Mouse (Mus musculus): Measurements from ENCODE around the gene Mex3a.

Gene Mex3a

DNA sequence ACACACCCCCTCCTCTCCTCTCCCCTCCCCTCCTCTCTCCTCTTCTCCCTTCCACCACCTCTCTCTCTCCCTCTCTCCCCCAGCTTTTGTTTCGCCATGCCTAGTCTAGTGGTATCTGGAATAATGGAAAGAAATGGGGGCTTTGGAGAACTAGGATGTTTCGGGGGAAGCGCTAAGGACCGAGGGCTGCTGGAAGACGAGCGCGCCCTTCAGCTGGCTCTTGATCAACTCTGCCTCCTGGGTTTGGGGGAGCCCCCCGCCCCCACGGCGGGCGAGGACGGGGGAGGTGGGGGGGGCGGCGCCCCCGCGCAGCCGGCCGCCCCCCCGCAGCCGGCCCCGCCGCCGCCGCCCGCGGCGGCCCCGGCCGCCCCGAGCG, at the start of gene Mex3a:
Mex3a (plus strand) TSS at position 97 of the 376 bp plus-strand sequence.
- no peak for DNase-seq

DNA sequence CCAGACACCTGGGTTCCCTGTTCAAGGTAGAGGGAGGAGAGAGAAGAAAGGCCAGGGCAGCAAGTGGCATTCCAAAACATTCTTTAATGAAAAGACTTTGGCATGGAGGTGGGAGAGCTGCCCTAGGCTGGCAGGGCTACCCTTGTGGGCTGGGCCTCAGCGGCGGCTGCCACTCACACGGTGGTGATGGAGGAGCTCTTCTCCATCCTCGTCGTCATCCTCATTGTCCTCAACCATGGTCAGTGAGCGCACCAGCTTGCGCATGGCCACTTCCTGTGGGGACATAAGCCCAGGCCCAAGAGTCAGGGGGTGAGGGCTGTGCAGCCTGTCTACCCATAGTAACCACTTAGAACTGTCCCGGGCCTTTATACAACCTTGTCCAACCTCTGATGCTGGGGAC, 49.1 kb upstream of the Mex3a start:
- no peak for DNase-seq

- peak; percentile 78 to 83 for DNase-seq
Observed at GRCm38 (mm10) chr3:88483621-88484020, 48.6 kb upstream of the Mex3a start.

DNA sequence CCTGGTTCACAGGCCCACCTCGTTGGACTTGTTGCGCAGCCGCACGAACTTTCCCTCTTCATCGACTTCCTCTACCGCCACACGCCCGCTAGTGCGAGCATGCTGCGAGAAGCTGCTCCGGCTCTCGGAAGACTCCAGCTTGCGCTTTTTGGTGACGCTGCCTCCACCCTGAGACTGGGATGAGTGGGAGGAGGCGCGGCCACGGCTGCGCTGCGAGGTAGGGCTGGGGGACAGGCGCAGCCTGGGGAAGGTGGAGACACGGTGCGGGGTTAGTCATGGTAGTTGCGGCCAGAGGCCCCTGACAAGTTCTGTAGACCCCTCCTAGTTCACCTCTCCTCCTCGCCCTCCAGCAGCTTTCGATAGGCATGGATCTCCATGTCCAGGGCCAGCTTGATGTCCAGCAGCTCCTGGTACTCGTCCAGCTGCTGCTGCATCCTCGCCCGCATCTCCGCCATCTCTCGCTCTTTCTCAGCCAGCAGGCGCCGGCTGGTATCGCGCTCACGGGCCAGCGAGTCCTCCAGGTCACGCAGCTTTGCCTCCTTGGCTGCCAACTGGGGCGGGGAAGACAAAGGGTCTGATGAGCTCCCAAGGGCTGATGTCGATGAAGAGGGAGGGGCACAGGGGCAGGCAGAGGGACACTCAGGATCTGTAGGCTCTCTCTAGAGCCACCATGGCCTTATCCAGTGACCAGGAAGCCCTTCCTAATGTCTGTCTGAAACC, 47.4 kb upstream of the Mex3a start:
- peak in 1 of 2 experiments; percentile 5 for DNase-seq

DNA sequence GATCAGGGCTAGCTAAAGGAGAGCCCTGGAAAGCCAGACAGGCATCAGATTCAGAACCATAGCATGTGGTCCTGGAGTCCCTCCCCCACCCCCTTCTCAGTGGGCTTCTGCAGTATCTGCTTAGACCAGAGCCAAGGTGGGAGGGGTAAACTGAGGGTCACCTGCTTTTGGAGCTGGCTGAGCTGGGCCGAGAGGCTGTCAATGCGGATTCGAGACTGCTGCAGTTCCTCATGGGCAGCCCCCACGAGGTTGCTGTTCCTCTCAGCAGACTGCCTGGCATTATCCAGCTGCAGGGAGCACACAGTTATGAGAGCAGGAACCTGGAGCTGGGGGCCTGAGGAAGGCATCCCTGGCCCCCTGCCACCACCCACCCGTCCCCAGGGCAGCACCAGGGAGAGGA, 46.2 kb upstream of the Mex3a start:
- DNase-seq, result no peak

- DNase-seq, result no peak
Observed at GRCm38 (mm10) chr3:88486887-88487286, 45.3 kb upstream of the Mex3a start.

GRCm38 (mm10) chr3:88487396-88487795, 44.8 kb upstream of the Mex3a start:
- DNase-seq, result no peak

GRCm38 (mm10) chr3:88493706-88494582, 38.3 kb upstream of the Mex3a start:
- DNase-seq, result no peak

DNA sequence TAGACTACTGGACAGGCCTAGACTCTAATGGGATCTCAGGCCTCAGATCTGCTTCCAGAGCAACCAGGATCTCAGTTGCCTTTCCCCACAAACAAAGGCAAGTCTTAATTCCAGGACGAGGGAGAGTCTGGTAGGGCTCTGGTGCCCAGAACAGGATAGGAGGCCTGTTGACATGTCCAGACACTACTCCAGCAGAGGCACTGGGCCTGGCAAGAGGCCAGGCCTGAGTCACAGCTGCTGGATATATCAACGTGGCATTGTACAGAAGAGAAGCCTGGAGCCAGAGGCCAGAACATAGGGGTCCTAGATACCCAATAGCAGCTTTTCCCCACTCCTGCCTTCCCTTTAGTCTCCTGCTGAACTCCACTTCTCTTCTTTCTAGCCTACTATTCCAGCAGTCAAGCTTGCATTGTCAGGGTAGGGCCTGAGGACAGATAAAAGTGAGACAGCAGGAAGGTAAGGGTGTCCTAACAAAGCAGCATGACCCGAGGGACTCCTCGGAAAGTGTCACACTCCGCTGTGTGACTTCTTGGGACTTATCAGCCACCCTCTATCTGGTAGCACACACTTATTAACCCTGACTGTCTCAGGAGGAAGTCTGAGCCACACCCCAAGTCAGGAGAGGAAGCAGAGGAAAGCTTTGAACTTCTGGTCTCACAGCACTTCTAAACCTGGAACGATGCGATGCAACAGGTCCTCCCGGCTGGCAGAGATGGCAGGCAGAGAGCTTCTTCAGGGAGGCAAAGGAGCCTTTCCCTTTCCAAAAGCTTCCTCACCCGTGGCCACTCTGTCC, 37.2 kb upstream of the Mex3a start:
- DNase-seq, result no peak

DNA sequence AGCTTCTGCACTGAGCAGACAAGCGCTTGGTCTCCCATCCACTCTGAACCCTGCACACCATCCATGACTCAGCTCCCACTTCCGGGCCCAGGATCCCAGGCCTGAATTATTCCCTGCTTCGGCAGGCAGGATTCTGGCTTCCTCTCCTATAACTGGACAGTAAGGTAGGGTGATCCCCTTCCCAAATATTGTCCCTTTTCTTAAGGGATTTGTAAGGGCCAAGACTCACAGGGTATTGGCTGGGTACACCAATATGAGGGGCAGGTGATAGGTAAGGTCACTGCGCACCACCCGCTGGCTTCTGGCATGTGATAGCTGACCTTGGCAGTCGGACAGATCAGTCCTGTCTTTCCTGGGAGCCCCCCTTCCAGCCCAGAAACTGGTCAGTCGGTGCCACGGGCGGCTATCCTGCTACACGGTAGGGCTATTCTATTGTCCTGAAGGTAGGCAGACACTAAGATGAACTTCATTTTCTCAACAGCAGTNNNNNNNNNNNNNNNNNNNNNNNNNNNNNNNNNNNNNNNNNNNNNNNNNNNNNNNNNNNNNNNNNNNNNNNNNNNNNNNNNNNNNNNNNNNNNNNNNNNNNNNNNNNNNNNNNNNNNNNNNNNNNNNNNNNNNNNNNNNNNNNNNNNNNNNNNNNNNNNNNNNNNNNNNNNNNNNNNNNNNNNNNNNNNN, 36.3 kb upstream of the Mex3a start:
- DNase-seq, result no peak

- no peak for DNase-seq
Observed at GRCm38 (mm10) chr3:88499580-88499979, 32.6 kb upstream of the Mex3a start.

DNA sequence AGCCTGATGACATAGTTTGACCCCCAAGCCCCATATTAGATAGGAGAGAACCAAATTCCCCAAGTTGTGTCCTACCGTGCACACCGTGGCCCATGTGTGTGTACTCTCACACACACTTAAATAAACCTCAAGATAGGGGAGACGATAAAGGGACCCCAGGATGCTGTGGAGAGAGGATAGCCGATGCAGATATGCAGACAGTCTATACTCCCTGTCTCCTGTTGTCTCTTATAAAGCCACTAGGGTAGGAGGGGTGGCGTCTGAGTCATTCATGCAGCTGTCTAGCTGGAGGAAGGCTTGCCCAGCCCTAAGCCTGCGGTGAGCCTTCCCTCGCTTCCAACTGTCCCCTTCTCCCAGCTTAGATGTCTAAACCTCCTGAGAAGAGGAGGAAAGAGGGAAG, 32.1 kb upstream of the Mex3a start:
- DNase-seq, result no peak

DNA sequence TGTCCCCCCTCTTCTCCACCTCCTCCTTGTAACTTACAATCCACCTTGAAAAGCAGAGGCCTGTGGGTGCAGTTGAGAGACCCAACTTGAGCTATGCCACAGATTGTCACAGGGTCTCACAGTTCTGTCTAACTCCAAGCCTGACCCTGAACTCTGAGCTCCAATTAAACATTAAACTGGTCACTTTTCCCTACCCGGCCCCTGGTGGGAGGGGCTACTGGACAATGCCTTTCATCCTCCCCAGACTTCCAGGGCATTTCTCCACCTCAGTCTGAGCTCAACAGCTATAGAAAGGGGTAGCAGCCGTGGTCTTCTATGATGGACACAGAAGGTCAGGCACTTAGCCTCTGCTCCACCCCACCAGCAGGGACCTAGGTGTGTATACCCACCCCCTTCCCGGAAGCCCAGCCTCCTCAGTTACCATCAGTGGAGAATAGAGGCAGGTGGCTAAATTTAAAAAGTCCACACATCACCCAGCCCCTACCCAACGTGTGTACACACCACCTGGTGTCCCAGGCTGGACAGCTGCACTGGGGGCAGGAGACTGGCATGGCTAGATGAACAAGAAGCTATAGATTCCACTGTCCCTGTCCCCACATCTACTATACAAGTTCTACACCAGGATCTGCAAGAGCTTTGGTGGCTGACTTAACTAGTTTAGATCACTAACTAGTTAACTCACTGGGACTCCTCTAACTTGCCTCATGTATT, 31.4 kb upstream of the Mex3a start:
- DNase-seq, result no peak

- DNase-seq, result no peak
Observed at GRCm38 (mm10) chr3:88501366-88502030, 30.7 kb upstream of the Mex3a start.

DNA sequence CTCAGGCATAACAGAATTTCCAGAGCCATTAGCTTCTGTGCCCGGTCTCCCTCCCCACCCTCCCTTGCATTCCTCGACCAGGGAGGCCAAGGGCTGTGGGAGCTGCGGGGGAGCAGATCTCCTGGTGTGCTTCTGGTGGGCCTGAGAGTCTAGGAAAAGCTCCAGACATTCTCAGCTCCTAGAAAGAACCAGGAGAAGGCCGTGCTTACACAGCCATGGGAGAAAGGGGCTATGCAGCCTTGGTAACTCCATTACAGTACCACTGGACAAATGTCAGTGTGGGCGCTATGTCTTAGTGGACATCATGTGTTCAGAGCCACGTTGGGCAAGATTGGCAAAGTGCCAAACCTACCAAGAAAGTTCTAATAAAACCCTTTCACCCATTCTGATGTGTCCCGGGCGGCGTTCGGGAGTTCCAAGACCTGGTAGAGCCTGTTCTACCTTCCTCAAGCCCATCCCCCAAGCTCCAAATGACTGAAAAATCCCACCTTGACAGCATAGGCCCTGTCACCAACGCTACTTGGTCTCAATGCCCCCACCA, 30.1 kb upstream of the Mex3a start:
- peak in 1 of 2 experiments; percentile 52 for DNase-seq

DNA sequence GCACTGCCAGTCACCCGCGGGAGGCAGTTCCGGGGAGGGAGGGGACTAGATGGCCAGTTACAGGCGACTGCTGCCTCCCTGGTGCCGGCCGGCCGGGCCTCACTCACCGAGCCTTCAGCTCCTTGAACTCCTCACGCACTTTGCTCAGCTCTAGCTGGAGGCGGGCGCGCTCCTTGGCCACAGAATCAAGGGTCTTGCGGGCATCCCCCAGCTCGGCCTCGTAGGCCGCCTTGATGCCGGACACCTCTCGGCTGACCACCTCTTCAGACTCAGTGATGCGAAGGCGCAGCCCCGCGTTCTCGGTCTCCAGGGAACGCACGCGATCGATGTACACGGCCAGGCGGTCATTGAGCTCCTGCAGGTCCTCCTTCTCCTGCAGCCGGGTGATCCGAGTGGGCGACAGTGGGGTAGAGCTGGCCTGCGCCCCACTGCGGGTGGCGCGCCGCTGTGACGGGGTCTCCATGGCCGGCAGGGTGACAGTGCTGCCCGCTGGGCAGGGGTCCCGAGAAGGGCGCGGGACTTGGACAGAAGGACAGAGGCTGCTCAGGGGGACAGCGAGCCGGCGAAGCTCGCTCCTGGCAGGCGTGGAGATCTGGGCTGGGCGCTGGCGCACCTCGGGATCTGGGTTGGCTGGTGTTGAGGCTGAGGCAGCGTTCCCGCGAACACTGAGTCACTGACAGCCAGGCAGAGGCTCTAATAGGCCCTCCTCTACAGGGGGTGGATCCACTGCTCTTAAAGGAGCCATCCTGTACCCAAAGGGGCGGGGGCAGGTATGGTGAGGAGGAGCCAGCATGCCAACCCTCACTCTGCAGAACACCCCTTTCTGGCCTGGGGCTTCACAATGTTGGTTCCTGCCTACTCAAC, 29.3 kb upstream of the Mex3a start:
- peak; percentile 94 for DNase-seq

DNA sequence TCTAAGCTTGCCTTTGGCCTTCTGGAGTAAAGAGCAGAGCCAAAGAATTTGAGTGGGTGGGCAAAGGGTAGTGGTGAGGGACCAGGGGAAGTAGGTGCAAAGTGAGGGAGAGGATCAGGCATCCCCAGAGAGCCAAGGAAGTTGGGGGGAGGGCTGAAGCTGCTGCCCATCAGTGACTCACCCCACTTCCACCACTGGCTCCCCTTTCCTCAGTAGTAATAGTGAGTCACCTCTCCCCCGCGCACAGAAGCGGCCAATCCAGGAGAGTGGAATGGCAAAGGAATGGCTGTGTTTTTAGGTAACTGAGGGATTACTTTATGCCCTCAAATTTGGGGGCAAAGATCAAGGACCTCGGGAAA, 28.7 kb upstream of the Mex3a start:
- no peak for DNase-seq

DNA sequence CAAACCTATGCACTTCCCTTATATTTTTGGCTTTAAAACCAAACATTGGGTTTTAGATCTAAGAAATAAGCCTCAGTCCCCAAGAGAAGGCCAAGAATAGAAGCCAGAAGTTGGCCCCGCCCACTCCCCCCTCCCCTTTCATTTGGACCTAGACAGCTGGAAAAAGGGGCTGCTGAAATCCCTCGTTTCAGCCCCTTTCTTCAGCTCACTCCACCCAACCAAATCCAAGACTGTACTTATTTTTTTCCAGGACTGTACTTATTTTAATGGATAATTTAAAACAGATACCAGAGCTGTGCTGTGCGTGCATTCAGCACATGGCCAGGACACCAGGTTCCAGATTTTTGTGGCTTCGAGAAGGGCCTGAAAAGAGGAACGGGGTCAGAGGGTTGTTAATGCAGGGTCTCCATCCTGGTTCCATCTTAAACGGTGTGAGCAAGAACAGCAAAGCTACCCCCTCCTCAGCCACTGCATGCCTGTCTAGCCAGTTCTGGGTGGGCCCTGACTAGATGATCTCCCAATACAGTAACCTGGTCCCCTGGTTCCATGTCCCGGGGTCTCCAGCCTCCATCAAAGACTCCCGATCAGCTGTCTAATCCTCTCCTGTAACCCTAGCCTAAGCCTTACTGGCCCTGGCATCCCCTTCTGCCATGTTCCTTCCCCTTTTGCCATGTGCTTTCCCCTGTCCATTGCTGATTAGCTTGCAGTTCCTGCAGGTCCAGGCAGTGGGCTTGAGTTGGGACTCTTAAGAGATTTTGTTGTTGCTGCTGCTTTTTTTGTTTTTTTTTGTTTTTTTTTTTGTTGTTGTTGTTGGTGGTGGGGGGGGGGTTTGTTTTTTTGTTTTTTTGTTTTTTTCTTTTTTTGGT, 28.1 kb upstream of the Mex3a start:
- no peak for DNase-seq

GRCm38 (mm10) chr3:88505081-88505480, 27.1 kb upstream of the Mex3a start:
- DNase-seq, result no peak

All from cerebellum, adult 18-20 months (tissue).